In the genomic region with DNA sequence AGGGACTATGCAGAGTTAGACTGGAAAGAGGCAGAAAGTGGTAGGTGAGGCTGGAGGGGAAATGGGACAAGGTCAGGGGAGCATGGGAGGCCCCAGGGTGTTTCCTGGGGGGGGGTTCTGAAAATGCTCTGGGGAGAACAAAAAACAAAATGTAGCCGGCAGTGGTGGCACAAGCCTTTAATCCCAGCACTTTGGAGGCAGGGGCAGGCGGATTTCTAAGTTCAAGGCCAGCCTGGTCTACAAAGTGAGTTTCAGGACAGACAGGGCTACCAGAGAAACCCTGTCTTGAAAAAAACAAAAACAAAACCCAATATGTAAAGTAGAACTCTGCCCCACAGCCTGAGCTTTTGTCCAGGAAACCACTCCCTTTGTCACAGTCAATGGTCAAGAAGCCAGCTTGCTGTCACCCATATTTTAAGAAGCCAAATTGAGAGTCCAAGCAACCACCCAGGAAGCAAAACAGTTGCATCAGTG, we compare ENCODE assay signal across 20 mouse cellular contexts. TPM values are rescaled to one million over a fixed set of nuclear protein-coding genes. Genes with fewer than 3 reads are reported as not detected.
A peak's percentile ranks its signal among the peaks of the same experiment; 100 is the strongest.
DNase-seq lines count a peak whose midpoint lies in the region; ATAC-seq and TF ChIP-seq lines count a peak whose summit lies in the region.
"Had no signal": no experiment of that assay in that cellular context is flagged by ENCODE, and none has a peak within 500 bp of the region (broad histone marks: within the 10 kb centered on the region; RNA-seq: fewer than 3 reads in every experiment).

No protein-coding gene starts in this region.

- no peak for DNase-seq in heart, adult 2 months
- DNase-seq in heart, postnatal 10 days, result no peak
- DNase-seq in lung, postnatal 36 days, result peak; percentile 60
- DNase-seq in lung, adult 18-20 months, result no peak
- no peak for DNase-seq in ES-E14 (ENCODE audit: low read depth, low spot score)
- DNase-seq in gastrocnemius, postnatal 14 days, result no peak
- DNase-seq: cerebellum, adult 8-10 months; gastrocnemius, postnatal 10 days; kidney, postnatal 14 days; liver, embryonic 13.5 days; right cerebral cortex, postnatal 14 days; thymus, postnatal 14 days had no signal

- WGBS in heart, adult 2 months, result 65% methylated on average over 2 of the region's 2 CpGs

- H3K36me3 ChIP-seq in heart, adult 2 months (ENCODE audit: control insufficient read depth, insufficient read depth, low read length), result peaks cover 5% of the 10 kb centered on the region; the same call in 1 of the 2 replicates
- no peaks in the 10 kb centered on the region for H3K36me3 ChIP-seq in ES-E14 (ENCODE audit: control insufficient read depth, insufficient read depth, low read length, poor library complexity, severe bottlenecking)
- H3K36me3 ChIP-seq: forebrain, embryonic 10.5 days; G1E; heart, embryonic 15.5 days; limb, embryonic 12.5 days; liver, embryonic 13.5 days; midbrain, embryonic 10.5 days had no signal

- no peak overlapping the region for H3K9ac ChIP-seq in heart, adult 2 months (ENCODE audit: low read depth, low read length)
- peak overlapping the region; percentile 46; the same call in 1 of the 2 replicates for H3K9ac ChIP-seq in ES-E14 (ENCODE audit: insufficient read depth, low read depth, low read length, poor library complexity, severe bottlenecking)
- H3K9ac ChIP-seq: heart, embryonic 15.5 days; limb, embryonic 12.5 days; liver, embryonic 13.5 days had no signal

- no peaks in the 10 kb centered on the region for H3K9me3 ChIP-seq in ES-E14 (ENCODE audit: control insufficient read depth, insufficient read depth, low read depth, low read length)
- H3K9me3 ChIP-seq: forebrain, embryonic 10.5 days; G1E; heart, embryonic 15.5 days; limb, embryonic 12.5 days; liver, embryonic 13.5 days; midbrain, embryonic 10.5 days had no signal

- peaks cover 10% of the 10 kb centered on the region for H3K4me1 ChIP-seq in heart, adult 2 months (ENCODE audit: control insufficient read depth, insufficient read depth, low read length)
- peaks cover 8 to 20% of the 10 kb centered on the region in 2 experiments; a peak in 3 of 4 replicates for H3K4me1 ChIP-seq in ES-E14 (ENCODE audit: control insufficient read depth in 2 of 2, insufficient read depth in 2 of 2, low read length in 2 of 2, poor library complexity in 1 of 2)

- in situ Hi-C loops in ES-E14 (cut with MboI; ENCODE audit: low sequenced_read_pairs in 2 of 2, unreplicated experiment in 2 of 2), result no loop called here

- H3K4me3 ChIP-seq in heart, adult 2 months, result no peak overlapping the region
- no peak overlapping the region for H3K4me3 ChIP-seq in ES-E14 (ENCODE audit: insufficient read depth in 1 of 2, low read depth in 1 of 2, low read length in 2 of 2, poor library complexity in 1 of 2, severe bottlenecking in 1 of 2)
- H3K4me3 ChIP-seq: forebrain, embryonic 10.5 days; heart, embryonic 15.5 days; left cerebral cortex, adult 2 months; limb, embryonic 12.5 days; liver, embryonic 13.5 days; midbrain, embryonic 10.5 days had no signal

- H3K27me3 ChIP-seq in heart, adult 2 months (ENCODE audit: control insufficient read depth, insufficient read depth, low read length), result no peaks in the 10 kb centered on the region
- H3K27me3 ChIP-seq: heart, embryonic 15.5 days; limb, embryonic 12.5 days; liver, embryonic 13.5 days had no signal

- H3K27ac ChIP-seq in heart, adult 2 months, result peak overlapping the region; percentile 49
- H3K27ac ChIP-seq in ES-E14 (ENCODE audit: insufficient read depth, low read depth, low read length, poor library complexity, severe bottlenecking), result peak overlapping the region; percentile 100
- H3K27ac ChIP-seq: forebrain, embryonic 10.5 days; heart, embryonic 15.5 days; left cerebral cortex, adult 2 months; limb, embryonic 12.5 days; liver, embryonic 13.5 days; midbrain, embryonic 10.5 days had no signal

- no peaks in the 10 kb centered on the region for H3K79me2 ChIP-seq in heart, adult 2 months (replicated peaks; ENCODE audit: control insufficient read depth, insufficient read depth, low read length)

- no peak for TF ChIP-seq POLR2A in heart, adult 2 months (IDR thresholded peaks at IDR 0.05; ENCODE audit: insufficient read depth, low read depth, low read length)

- TF ChIP-seq CTCF in heart, adult 2 months (IDR thresholded peaks at IDR 0.05), result no peak

- ATAC-seq in monocyte, adult 5-6 weeks (replicated peaks; ENCODE audit: insufficient number of reproducible peaks, low FRiP score, low TSS enrichment, poor library complexity, severe bottlenecking), result peak; percentile 29; the same call in 1 of the 2 replicates
- ATAC-seq in megakaryocyte progenitor cell, adult 5-6 weeks (replicated peaks; ENCODE audit: poor library complexity), result no peak

- no peak for TF ChIP-seq EP300 in heart, adult 2 months (IDR thresholded peaks at IDR 0.05; ENCODE audit: insufficient read depth, low read depth, low read length)

- intact Hi-C loops in heart, adult 2 months (cut with DNase I), result no loop called here
- intact Hi-C loops in heart, postnatal 10 days (cut with DNase I), result no loop called here
- intact Hi-C loops in gastrocnemius, postnatal 14 days (cut with DNase I; ENCODE audit: low total_unique reads), result loop anchor here (5.0 kb wide), 1 partner anchor 45 kb away; no protein-coding TSS in a partner anchor

TF ChIP-seq in ES-E14, 5 proteins besides CTCF, POLR2A, EP300 and RAD21:
- no peak for TF ChIP-seq CHD2 (IDR thresholded peaks at IDR 0.05; ENCODE audit: low read depth, low read length)
- TF ChIP-seq HCFC1 (IDR thresholded peaks at IDR 0.05; ENCODE audit: borderline replicate concordance, insufficient read depth, low read length), result no peak
- TF ChIP-seq MAFK (IDR thresholded peaks at IDR 0.05; ENCODE audit: insufficient read depth, low read depth, low read length), result no peak
- TF ChIP-seq ZC3H11A (IDR thresholded peaks at IDR 0.05; ENCODE audit: borderline replicate concordance, low read depth, low read length), result no peak
- no peak for TF ChIP-seq ZNF384 (IDR thresholded peaks at IDR 0.05; ENCODE audit: low read depth, low read length)

RNA-seq across cellular contexts. Expression of a gene that starts 19.1 kb away (rescaled TPM):
- total RNA-seq in heart, adult 2 months (2021), result 1 to 10 TPM; 9.2 to 9.6 TPM
- 23.4 and 29.4 TPM in 2 replicates for polyA plus RNA-seq in heart, adult 2 months (2012; rRNA removed)
- total RNA-seq in heart, postnatal 10 days (2021), result 10 to 100 TPM; 15.5 to 15.6 TPM
- total RNA-seq in ES-E14 (2012; rRNA removed), result 51.7 and 95.7 TPM in 2 replicates
- total RNA-seq in monocyte, adult 5-6 weeks (2017), result 11.3 to 14.2 TPM (median 13.0 TPM) in 3 replicates
- 1.9 and 6.7 TPM in 2 replicates for total RNA-seq in megakaryocyte progenitor cell, adult 5-6 weeks (2015)
- total RNA-seq in megakaryocyte progenitor cell, adult 5-6 weeks (2017), result 7.3 and 7.9 TPM in 2 replicates
- 1 to 10 TPM; 7.0 to 8.7 TPM for total RNA-seq in gastrocnemius, postnatal 14 days (2021)

RNA-seq across cellular contexts. Expression of a gene that starts 22.5 kb away (rescaled TPM):
- total RNA-seq in heart, adult 2 months (2021), result 1 to 10 TPM; 7.5 to 8.2 TPM
- 10.4 and 10.5 TPM in 2 replicates for polyA plus RNA-seq in heart, adult 2 months (2012; rRNA removed)
- total RNA-seq in heart, postnatal 10 days (2021), result 10 to 100 TPM; 12.4 to 13.0 TPM
- 72.6 and 112 TPM in 2 replicates for total RNA-seq in ES-E14 (2012; rRNA removed)
- total RNA-seq in monocyte, adult 5-6 weeks (2017), result 6.6 to 23.5 TPM (median 15.6 TPM) in 3 replicates
- total RNA-seq in megakaryocyte progenitor cell, adult 5-6 weeks (2015), result 32.6 and 41.2 TPM in 2 replicates
- total RNA-seq in megakaryocyte progenitor cell, adult 5-6 weeks (2017), result 13.2 and 14.5 TPM in 2 replicates
- total RNA-seq in gastrocnemius, postnatal 14 days (2021), result 1 to 10 TPM; 5.2 to 7.5 TPM

RNA-seq across cellular contexts. Expression of a gene that starts 40.9 kb away (rescaled TPM):
- 10 to 100 TPM; 22.1 to 28.4 TPM for total RNA-seq in heart, adult 2 months (2021)
- polyA plus RNA-seq in heart, adult 2 months (2012; rRNA removed), result 57.5 and 59.7 TPM in 2 replicates
- total RNA-seq in heart, postnatal 10 days (2021), result 10 to 100 TPM; 83.7 to 86.7 TPM
- total RNA-seq in ES-E14 (2012; rRNA removed), result 6.2 and 8.4 TPM in 2 replicates
- total RNA-seq in monocyte, adult 5-6 weeks (2017), result not detected in 3 replicates
- total RNA-seq in megakaryocyte progenitor cell, adult 5-6 weeks (2015), result not detected in 2 replicates
- not detected in 2 replicates for total RNA-seq in megakaryocyte progenitor cell, adult 5-6 weeks (2017)
- total RNA-seq in gastrocnemius, postnatal 14 days (2021), result 10 to 100 TPM; 29.2 to 46.7 TPM
- total RNA-seq: G1E had no signal
- polyA plus RNA-seq: G1E had no signal
